Mouse (Mus musculus): ENCODE measurements around the gene Nagpa. TPM values are rescaled to one million over a fixed set of nuclear protein-coding genes. Genes with fewer than 3 reads are reported as not detected.

Gene Nagpa
- polyA plus RNA-seq (2017; shearing (Covaris generic)): 10 to 100 TPM; 54.0 to 61.0 TPM

GRCm38 (mm10) chr16:5203668-5204433 is at the start of gene Nagpa:
Nagpa (minus strand) TSS chr16:5204012.

GRCm38 (mm10) chr16:5233418-5234313 is 29.9 kb upstream of the Nagpa start, which contains the start of gene Alg1:
Alg1 (plus strand) TSS chr16:5233621.

GRCm38 (mm10) chr16:5222140-5222539 is 18.3 kb upstream of the Nagpa start, which contains the start of gene AU021092:
AU021092 (minus strand) TSS chr16:5222299.

GRCm38 (mm10) chr16:5147037-5147385 is 56.8 kb downstream of the Nagpa start, which contains the start of gene Sec14l5:
Sec14l5 (plus strand) TSS chr16:5147109.

Other genes starting within 250 kb of the Nagpa start
- gene Anks3, start 239.8 kb downstream of the Nagpa start, polyA plus RNA-seq (2017; shearing (Covaris generic)): 10 to 100 TPM; 72.6 to 81.3 TPM
- 1 to 10 TPM in 1 of 2 experiments, under 1 TPM in 1; 0.33 to 1.0 TPM for gene Sept12, start 206.2 kb downstream of the Nagpa start, polyA plus RNA-seq (2017; shearing (Covaris generic))
- gene Smim22, start 196.7 kb downstream of the Nagpa start, polyA plus RNA-seq (2017; shearing (Covaris generic)): under 1 TPM in 1 of 2 experiments, not detected in 1; 0.46 TPM
- 10 to 100 TPM; 15.3 to 18.7 TPM for gene Rogdi, start 190.5 kb downstream of the Nagpa start, polyA plus RNA-seq (2017; shearing (Covaris generic))
- gene Glyr1, start 154.1 kb downstream of the Nagpa start, polyA plus RNA-seq (2017; shearing (Covaris generic)): 100 to 1,000 TPM; 133 to 156 TPM
- gene Ubn1, start 154.0 kb downstream of the Nagpa start, polyA plus RNA-seq (2017; shearing (Covaris generic)): 10 to 100 TPM; 38.9 to 47.3 TPM
- gene Ppl, start 71.6 kb downstream of the Nagpa start, polyA plus RNA-seq (2017; shearing (Covaris generic)): 1 to 10 TPM in 1 of 2 experiments, under 1 TPM in 1; 0.51 to 1.2 TPM
- under 1 TPM in 1 of 2 experiments, not detected in 1; 0.32 TPM for gene Sec14l5, start 56.9 kb downstream of the Nagpa start, polyA plus RNA-seq (2017; shearing (Covaris generic))
- 1 to 10 TPM in 1 of 2 experiments, not detected in 1; 1.1 TPM for gene AU021092, start 18.3 kb upstream of the Nagpa start, polyA plus RNA-seq (2017; shearing (Covaris generic))
- 10 to 100 TPM; 46.7 to 69.5 TPM for gene Alg1, start 29.6 kb upstream of the Nagpa start, polyA plus RNA-seq (2017; shearing (Covaris generic))
- gene Eef2kmt, start 52.0 kb upstream of the Nagpa start, polyA plus RNA-seq (2017; shearing (Covaris generic)): 10 to 100 TPM; 42.7 to 58.9 TPM

Measured in inflammation-experienced regulatory T-cells (primary cell).